Mouse (Mus musculus) ES-E14 (cell line): ENCODE measurements at regions not wholly inside any gene's neighbourhood (a gene's known extent, or its start where the extent isn't known, plus 50 kb on each side); places are given as distances from the start of the nearest gene placed in this dataset.

Experiments used
- DNase-seq: peaks from one replicate; pipeline ENCODE4 v3.0.0-alpha.2; 2013; ENCODE audit warnings: low read depth, low spot score
- H3K27ac ChIP-seq: 2 replicates; pipeline ENCODE4 v1.5.1; 2012; ENCODE audit warnings: low read depth, mild to moderate bottlenecking, low read length, moderate library complexity, mixed read lengths; ENCODE audit not compliant: poor library complexity, insufficient read depth, severe bottlenecking
- H3K36me3 ChIP-seq: 2 replicates; pipeline ENCODE4 v1.6.1; 2012; ENCODE audit warnings: mild to moderate bottlenecking, low read length, moderate library complexity, mixed read lengths; ENCODE audit not compliant: control insufficient read depth, poor library complexity, insufficient read depth, severe bottlenecking
- H3K4me1 ChIP-seq, 2 experiments: fragments of 150-350 bp in 1 of 2; sonication (generic) in 1 of 2; 2 replicates each; pipeline ENCODE4 v1.6.1; 2012; ENCODE audit warnings: low read length in 2 of 2, mild to moderate bottlenecking in 1 of 2, mixed read lengths in 1 of 2; ENCODE audit not compliant: control insufficient read depth in 2 of 2, insufficient read depth in 2 of 2, poor library complexity in 1 of 2
- H3K4me3 ChIP-seq, 2 experiments: fragments of 150-350 bp in 1 of 2; sonication (generic) in 1 of 2; 2 replicates each; pipeline ENCODE4 v1.5.1; 2012; ENCODE audit warnings: low read length in 2 of 2, low read depth in 1 of 2, mild to moderate bottlenecking in 1 of 2, mixed read lengths in 1 of 2; ENCODE audit not compliant: insufficient read depth in 1 of 2, poor library complexity in 1 of 2, severe bottlenecking in 1 of 2
- H3K9ac ChIP-seq: 2 replicates; pipeline ENCODE4 v1.6.1; 2012; ENCODE audit warnings: low read depth, mild to moderate bottlenecking, low read length, mixed read lengths; ENCODE audit not compliant: poor library complexity, insufficient read depth, severe bottlenecking
- H3K9me3 ChIP-seq: fragments of 150-350 bp; sonication (generic); 2 replicates; pipeline ENCODE4 v1.6.1; 2012; ENCODE audit warnings: low read depth, mild to moderate bottlenecking, low read length; ENCODE audit not compliant: control insufficient read depth, insufficient read depth
- CHD2 ChIP-seq: IDR thresholded peaks from 2 replicates; pipeline ENCODE4 v1.6.1; 2014; ENCODE audit warnings: mild to moderate bottlenecking, low read depth, low read length, inconsistent platforms
- HCFC1 ChIP-seq: IDR thresholded peaks from 2 replicates; pipeline ENCODE4 v1.6.1; 2012; ENCODE audit warnings: low read length, inconsistent platforms, borderline replicate concordance; ENCODE audit not compliant: insufficient read depth
- MAFK ChIP-seq: IDR thresholded peaks from 2 replicates; pipeline ENCODE4 v1.6.1; 2014; ENCODE audit warnings: mild to moderate bottlenecking, low read depth, low read length, inconsistent platforms; ENCODE audit not compliant: insufficient read depth
- ZC3H11A ChIP-seq: IDR thresholded peaks from 2 replicates; pipeline ENCODE4 v1.6.1; 2012; ENCODE audit warnings: low read depth, mild to moderate bottlenecking, inconsistent platforms, low read length, borderline replicate concordance
- ZNF384 ChIP-seq: IDR thresholded peaks from 2 replicates; pipeline ENCODE4 v1.6.1; 2012; ENCODE audit warnings: low read depth, low read length, inconsistent platforms
- in situ Hi-C, 2 experiments: fragments of 600-800 bp; cut with MboI; formaldehyde crosslinking; loops; one replicate each; pipeline ENCODE4 v1.15.1; 2025; ENCODE audit warnings: low sequenced_read_pairs in 2 of 2, inconsistent platforms in 1 of 2; ENCODE audit not compliant: unreplicated experiment in 2 of 2

DNA sequence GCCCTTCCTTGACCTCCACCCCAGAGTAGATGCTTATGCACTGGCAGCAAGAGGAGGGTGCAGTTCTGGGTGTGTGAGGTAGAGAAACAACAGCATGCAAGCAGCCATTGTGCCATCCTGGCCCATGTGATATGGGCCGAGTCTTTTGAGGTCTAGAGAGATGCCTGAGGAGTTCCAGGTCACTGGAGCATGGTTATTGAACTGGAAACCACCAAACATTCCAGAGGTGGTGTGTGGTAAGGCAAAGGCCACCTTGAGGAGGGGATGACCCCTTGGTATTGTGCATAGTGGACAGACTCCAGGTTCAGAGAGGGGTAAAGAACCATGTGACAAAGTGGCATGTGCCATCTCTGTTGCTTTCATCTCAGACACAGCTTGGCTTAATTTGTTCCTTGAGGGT, 107.9 kb upstream of the Stc2 start:
- no peaks in the 10 kb centered on the region for H3K9me3 ChIP-seq
- H3K4me1 ChIP-seq, result no peaks in the 10 kb centered on the region
- H3K9ac ChIP-seq, result no peak overlapping the region
- in situ Hi-C loops, result no loop called here
- H3K36me3 ChIP-seq, result no peaks in the 10 kb centered on the region
- H3K4me3 ChIP-seq, result no peak overlapping the region
- no peak for TF ChIP-seq ZC3H11A
- TF ChIP-seq CHD2, result no peak
- TF ChIP-seq HCFC1, result no peak
- TF ChIP-seq ZNF384, result no peak
- TF ChIP-seq MAFK, result no peak
- DNase-seq, result no peak
- H3K27ac ChIP-seq, result no peak overlapping the region

DNA sequence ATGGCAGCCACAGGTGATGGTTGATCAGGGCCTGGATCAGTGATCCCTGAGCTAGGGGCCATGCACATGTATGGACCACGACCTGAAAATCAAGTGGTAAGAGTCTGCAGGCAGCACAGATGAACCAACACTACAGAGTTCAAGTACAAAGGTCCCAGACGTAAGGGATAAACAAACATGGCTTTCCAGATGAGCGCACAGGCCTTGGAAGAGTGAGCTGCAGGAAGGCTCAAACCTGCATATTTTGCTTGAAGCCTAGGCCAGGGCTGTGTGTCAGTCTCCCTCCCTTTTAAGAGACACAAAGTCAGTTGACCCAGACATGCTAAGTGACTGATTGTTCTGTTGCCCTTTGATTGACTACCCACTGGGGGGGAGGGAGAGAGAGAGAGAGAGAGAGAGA, 107.2 kb upstream of the Stc2 start:
- Histone ChIP-seq H3K4me3 (no peak overlapping the region), H3K9me3 (no peaks in the 10 kb centered on the region), H3K27ac (no peak overlapping the region), H3K36me3 (no peaks in the 10 kb centered on the region), H3K9ac (no peak overlapping the region), H3K4me1 (no peaks in the 10 kb centered on the region)
- in situ Hi-C loops, result no loop called here
- TF ChIP-seq ZC3H11A, result no peak
- no peak for DNase-seq

DNA sequence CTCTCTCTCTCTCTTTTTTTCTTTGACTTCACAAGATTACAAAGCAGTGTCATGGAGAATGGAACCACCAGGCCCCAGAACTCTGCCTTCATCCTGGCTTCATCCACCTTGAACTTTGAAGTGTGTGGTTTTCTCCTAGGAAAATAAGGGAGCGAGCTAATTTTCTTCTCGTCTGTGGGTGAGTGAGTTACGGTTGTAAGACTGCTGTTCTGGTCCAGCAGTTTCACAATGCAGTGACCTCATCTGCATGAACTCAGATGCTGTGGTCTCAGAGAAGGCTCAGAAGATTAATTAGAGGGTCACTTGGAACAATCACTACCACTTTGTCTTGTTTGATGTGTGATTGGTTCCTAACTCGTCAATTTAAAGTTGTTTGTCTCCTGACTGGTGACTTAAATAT, 103.1 kb upstream of the Stc2 start:
- no peak overlapping the region for H3K27ac ChIP-seq
- TF ChIP-seq ZNF384 (no peak), MAFK (no peak), ZC3H11A (no peak), HCFC1 (no peak), CHD2 (no peak)
- DNase-seq, result no peak
- H3K4me3 ChIP-seq, result no peak overlapping the region
- H3K4me1 ChIP-seq, result no peaks in the 10 kb centered on the region
- H3K9ac ChIP-seq, result no peak overlapping the region
- no peaks in the 10 kb centered on the region for H3K9me3 ChIP-seq
- no peaks in the 10 kb centered on the region for H3K36me3 ChIP-seq
- in situ Hi-C loops, result no loop called here

DNA sequence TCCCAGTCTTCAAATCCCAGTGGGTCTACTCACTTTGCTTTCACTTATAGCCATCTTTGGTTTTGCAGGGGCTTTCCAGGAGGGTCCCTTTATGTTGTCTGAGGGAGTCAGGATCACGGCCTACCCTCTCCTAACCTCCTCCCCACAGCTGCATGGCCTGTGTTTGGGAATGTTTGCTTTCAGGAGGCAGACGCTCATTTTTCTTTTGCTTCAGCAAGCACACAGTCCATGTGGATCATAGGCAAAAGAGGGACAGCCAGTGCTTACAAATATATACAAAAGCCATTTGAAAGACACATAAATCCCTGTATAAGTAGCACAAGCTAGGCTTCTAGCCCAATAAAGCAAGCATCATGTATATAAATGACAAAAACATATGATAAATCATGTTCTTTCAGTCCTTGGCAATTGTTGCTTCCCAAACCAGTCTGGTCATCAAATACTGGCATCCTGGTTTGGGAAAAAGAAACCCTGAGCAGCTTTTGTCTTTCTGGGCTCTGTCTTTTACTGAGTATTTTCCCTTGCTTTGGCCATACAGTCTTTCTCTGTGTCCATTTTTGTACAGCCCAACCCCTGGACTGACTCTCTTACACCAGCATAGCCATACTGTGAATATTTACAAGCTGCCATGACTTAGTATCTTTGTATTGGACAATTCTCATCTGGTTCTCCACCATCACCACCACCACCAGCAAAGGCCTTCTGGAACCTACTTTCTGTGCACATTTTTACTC, 101.0 kb upstream of the Stc2 start:
- Histone ChIP-seq H3K27ac (no peak overlapping the region), H3K36me3 (no peaks in the 10 kb centered on the region), H3K9ac (no peak overlapping the region), H3K4me3 (no peak overlapping the region), H3K4me1 (no peaks in the 10 kb centered on the region), H3K9me3 (no peaks in the 10 kb centered on the region)
- in situ Hi-C loops, result no loop called here
- no peak for DNase-seq
- TF ChIP-seq ZNF384, result no peak

DNA sequence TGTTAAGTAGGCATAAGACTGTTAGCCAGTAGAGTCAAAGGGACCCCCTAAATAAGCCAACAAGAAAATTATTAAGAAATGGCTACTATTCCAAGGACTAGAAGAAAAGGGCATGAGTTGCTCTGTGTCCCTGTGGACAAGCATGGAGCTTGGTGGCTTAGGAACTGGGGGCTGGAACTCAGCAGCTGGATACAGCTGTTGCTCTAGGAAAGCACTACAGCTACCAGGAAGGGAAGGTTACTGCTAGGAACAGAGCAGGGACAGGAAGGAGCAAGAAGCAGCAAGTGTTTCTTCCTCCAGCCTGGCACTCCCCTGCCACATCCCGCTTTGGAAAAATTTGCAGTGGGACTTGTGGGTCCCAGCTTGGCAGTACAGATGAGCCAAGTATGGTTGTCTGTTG, 95.0 kb upstream of the Stc2 start:
- Histone ChIP-seq H3K9me3 (no peaks in the 10 kb centered on the region), H3K36me3 (no peaks in the 10 kb centered on the region), H3K9ac (no peak overlapping the region), H3K27ac (no peak overlapping the region), H3K4me1 (no peaks in the 10 kb centered on the region), H3K4me3 (no peak overlapping the region)
- no peak for DNase-seq
- TF ChIP-seq ZC3H11A, result no peak
- TF ChIP-seq HCFC1, result no peak
- no peak for TF ChIP-seq CHD2
- no peak for TF ChIP-seq MAFK
- no peak for TF ChIP-seq ZNF384
- in situ Hi-C loops, result no loop called here
